Mouse (Mus musculus): Measurements from ENCODE around the gene Hoxb5. TPM values are rescaled to one million over a fixed set of nuclear protein-coding genes. Genes with fewer than 3 reads are reported as not detected.

The Hoxb5 gene
- total RNA-seq, 1 experiment from 2014 or later = not detected

- no peak for ATAC-seq (replicated peaks; ENCODE audit: low read depth, poor library complexity, severe bottlenecking)
These were observed 45.2 kb downstream of the Hoxb5 start for GRCm38 (mm10) chr11:96348141-96348928.

GRCm38 (mm10) chr11:96348988-96349387 is 45.9 kb downstream of the Hoxb5 start:
- no peak for ATAC-seq (replicated peaks; ENCODE audit: low read depth, poor library complexity, severe bottlenecking)

DNA sequence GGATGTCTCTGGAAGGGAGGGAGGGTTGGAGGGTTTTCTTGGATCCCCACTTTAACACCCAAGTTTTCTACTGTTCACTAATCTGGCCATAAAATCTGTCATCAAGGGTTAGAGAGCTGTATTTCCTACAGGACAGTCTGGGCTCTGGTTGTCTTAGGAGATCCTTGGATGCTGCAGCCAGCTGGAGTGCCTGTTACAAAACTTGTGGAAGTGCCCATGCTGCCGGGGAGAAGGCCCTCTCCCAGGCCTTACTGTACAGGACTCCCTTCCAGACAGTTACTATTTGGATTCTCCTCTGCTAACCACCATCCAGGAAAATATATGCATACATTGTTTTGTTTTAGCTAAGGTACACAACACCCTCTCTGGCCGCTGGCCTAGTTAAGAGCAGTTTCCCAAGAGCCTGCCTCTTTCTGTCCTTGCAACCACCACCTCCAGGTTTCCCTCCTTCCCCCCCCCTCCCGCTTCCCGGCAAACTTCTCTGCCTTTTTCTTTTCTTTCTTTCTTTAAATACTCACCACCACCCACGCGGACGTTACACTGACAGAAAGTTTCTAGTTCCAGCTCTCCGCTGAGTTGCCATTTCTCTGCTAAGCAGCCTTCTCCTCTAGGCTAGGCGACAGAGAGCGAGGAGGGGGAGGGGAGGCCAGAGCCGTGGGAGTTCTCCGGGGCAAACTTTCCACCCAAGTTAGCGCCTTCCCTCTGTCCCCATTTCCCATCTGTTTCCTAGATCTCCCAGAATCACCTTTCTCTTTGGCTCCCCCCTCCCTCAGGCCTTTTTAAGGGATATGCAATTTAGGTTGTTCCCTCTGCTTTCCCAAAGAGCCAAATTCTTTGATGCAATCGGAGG is 46.6 kb downstream of the Hoxb5 start:
- ATAC-seq (replicated peaks; ENCODE audit: low read depth, poor library complexity, severe bottlenecking) = no peak

DNA sequence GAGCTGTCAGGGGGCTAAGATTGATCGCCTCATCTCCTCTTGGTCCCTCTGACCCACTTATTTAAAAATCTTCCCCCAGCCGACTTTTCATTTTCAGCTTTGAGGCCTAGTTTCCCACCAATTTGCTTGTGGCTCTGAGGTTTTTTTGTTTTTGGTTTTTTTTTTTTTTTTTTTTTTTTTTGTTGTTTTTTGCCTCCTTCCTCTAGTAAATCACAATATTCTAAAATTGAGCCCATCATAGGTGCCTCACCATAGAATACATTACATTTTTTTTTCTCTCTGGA is 47.1 kb downstream of the Hoxb5 start, which contains the start of gene Hoxb2:
Hoxb2 (plus strand) TSS at position 185 of the 284 bp plus-strand sequence.
- ATAC-seq (replicated peaks; ENCODE audit: low read depth, poor library complexity, severe bottlenecking) = no peak

GRCm38 (mm10) chr11:96350791-96351190 is 47.7 kb downstream of the Hoxb5 start:
- ATAC-seq (replicated peaks; ENCODE audit: low read depth, poor library complexity, severe bottlenecking) = no peak

- ATAC-seq (replicated peaks; ENCODE audit: low read depth, poor library complexity, severe bottlenecking) = no peak
These were observed 48.2 kb downstream of the Hoxb5 start for GRCm38 (mm10) chr11:96351312-96351711.

- no peak for ATAC-seq (replicated peaks; ENCODE audit: low read depth, poor library complexity, severe bottlenecking)
These were observed 48.7 kb downstream of the Hoxb5 start for GRCm38 (mm10) chr11:96351831-96352230.

DNA sequence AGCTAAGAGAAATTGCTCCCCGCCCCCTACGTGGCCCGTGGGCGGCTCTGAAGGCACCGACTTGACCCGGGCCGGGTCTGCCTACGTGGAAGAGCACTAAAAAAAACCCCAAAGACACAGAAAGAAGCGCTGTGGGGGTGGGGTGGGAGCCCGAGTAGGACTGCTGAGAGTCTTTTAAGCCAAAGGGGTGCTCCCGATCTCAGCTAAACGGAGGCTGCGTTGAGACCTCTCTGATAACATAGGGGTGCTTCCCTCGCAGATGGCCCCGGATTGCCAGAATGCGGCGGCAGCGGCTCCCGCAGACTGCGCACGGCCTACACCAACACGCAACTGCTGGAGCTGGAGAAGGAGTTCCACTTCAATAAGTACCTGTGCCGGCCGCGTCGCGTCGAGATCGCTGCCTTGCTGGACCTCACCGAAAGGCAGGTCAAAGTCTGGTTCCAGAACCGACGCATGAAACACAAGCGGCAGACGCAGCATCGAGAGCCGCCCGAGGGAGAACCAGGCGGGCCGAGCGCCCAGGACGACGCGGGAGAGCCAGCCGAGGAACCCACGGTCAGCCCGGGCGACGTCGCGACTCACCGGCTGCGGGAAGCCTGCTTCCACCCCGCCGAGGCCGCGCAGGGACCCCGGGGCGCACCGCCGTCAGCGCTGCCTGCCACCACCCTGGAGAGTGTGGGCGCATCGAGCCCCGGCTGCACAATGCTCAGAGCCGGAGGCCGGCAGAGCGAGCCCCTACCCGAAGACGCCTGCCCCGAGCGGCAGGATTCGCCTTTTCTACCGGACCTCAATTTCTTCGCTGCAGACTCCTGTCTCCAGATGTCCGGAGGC is 49.8 kb downstream of the Hoxb5 start:
- peak; percentile 42 for ATAC-seq (replicated peaks; ENCODE audit: low read depth, poor library complexity, severe bottlenecking)

- ATAC-seq (replicated peaks; ENCODE audit: low read depth, poor library complexity, severe bottlenecking) = no peak
These were observed 50.3 kb downstream of the Hoxb5 start for GRCm38 (mm10) chr11:96353522-96353841.

DNA sequence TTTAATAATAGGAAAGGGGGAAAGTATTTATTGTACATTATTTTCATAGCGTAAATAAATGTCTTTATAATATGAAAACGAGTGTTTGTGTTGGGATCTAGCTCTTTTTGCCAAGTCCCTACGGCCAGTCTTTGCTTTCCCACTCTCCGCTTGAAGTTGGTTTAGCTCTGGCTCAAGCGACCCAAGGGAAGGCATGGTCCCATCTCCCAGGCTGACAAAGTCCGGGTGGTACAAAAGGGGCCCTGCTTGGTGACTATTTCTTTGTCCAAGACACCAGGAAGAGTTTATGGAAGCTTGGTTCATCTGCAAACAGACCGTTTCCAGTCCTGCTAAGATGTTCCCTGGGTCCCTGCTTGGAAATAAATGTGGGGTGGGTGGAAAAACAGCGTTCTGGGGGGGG is 50.8 kb downstream of the Hoxb5 start:
- ATAC-seq (replicated peaks; ENCODE audit: low read depth, poor library complexity, severe bottlenecking) = no peak

- ATAC-seq (replicated peaks; ENCODE audit: low read depth, poor library complexity, severe bottlenecking) = no peak
These were observed 51.2 kb downstream of the Hoxb5 start for GRCm38 (mm10) chr11:96354376-96354775.

DNA sequence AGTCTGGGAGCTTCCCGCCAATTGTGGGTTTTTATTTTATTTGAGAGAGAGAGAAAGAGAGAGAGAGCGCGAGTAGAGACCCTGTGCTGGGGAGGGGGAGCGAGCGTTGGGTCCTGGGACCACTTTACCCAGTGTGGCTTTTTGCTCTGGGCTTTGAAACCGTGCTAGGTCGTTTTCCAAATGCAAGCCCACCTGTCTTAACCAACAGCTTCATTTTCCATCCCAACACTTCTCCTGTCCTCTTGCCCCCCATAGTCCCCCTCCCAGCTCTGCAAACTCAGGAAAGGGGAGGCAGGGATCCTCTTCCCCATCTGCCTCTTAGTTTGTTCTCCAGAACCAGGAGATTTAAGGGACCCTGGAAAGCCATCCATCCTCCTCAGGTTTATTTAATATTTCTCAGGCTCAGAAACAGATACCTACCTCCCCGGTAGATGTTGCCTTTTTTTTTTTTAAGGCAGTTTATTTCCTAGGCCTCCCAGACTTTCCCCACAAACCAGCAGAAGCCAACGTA is 51.7 kb downstream of the Hoxb5 start:
- ATAC-seq (replicated peaks; ENCODE audit: low read depth, poor library complexity, severe bottlenecking) = no peak

Other genes starting within 250 kb of the Hoxb5 start
- 12.0 and 20.1 TPM in 2 replicates for gene Ube2z, start 237.9 kb upstream of the Hoxb5 start, total RNA-seq (2017)
- 110 and 145 TPM in 2 replicates for gene Atp5g1, start 227.7 kb upstream of the Hoxb5 start, total RNA-seq (2017)
- not detected in 2 replicates for gene Calcoco2, start 191.4 kb upstream of the Hoxb5 start, total RNA-seq (2017)
- not detected in 2 replicates for gene Ttll6, start 169.6 kb upstream of the Hoxb5 start, total RNA-seq (2017)
- gene Hoxb13, start 109.0 kb upstream of the Hoxb5 start, total RNA-seq (2017) = not detected in 2 replicates
- not detected in 2 replicates for gene Hoxb9, start 31.9 kb upstream of the Hoxb5 start, total RNA-seq (2017)
- gene Hoxb8, start 21.4 kb upstream of the Hoxb5 start, total RNA-seq (2017) = not detected in 2 replicates
- gene Hoxb7, start 16.7 kb upstream of the Hoxb5 start, total RNA-seq (2017) = not detected in 2 replicates
- gene Hoxb6, start 10.9 kb upstream of the Hoxb5 start, total RNA-seq (2017) = not detected in 2 replicates
- 1.1 and 2.8 TPM in 2 replicates for gene Hoxb4, start 14.9 kb downstream of the Hoxb5 start, total RNA-seq (2017)
- gene Hoxb3, start 20.0 kb downstream of the Hoxb5 start, total RNA-seq (2017) = 0.55 and 0.78 TPM in 2 replicates
- 0.73 TPM in 1 of 2 replicates, not detected in the other for gene Hoxb2, start 47.2 kb downstream of the Hoxb5 start, total RNA-seq (2017)
- not detected in 2 replicates for gene Hoxb1, start 62.4 kb downstream of the Hoxb5 start, total RNA-seq (2017)
- 4.0 TPM in 1 of 2 replicates, not detected in the other for gene Skap1, start 161.3 kb downstream of the Hoxb5 start, total RNA-seq (2017)

All from common myeloid progenitor, adult 5-6 weeks (primary cell).